Mouse (Mus musculus): ENCODE results near the gene Gm4981.
"Not testable (repeated sequence)": the region's sequence is repeated elsewhere in the genome, so short reads cannot be mapped to it uniquely, and the experiment has no call there.

Gene Gm4981

DNA sequence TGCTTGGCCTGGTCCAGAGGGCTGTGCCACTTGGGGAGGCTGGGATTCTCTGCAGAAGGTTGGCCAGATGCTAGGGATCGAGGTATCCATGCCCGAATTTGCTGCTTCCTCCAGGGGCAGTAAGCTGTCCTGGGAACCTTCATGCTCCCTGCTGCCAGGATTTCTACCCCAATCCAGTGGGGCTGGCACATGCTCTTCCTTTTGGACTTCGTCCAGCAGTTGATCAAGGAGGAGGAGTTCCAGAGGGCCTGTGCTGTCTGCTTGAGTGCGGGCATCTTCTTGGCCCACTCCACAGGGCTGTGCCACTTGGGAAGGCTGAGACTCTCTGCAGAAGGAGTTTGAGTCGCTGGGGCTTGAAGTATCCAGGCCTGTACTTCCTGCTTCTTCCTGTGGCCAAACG lies 13.3 kb downstream of the Gm4981 start:
- not testable (repeated sequence) for DNase-seq (ENCODE audit: low spot score)

GRCm38 (mm10) chr10:58221571-58221970 lies 14.9 kb downstream of the Gm4981 start:
- DNase-seq (ENCODE audit: low spot score) = not testable (repeated sequence)

GRCm38 (mm10) chr10:58220726-58221125 lies 15.8 kb downstream of the Gm4981 start:
- DNase-seq (ENCODE audit: low spot score) = no peak

DNA sequence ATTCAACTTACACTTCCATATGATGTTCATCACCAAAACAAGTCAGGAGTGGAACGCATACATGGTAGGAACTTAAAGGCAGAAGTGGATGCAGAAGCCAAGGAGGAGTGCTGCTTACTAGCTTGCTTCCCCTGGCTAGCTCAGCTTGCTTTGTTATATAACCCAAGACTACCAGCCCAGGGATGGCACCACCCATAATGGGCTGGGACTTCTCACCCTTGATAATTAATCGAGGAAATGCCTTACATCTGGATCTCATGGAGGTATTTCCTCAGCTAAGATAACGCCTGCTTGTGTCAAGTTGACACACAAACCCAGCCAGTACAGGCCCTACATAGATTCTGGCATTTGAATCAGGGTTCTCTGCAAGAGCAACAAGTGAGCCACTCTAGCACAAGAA lies 19.1 kb downstream of the Gm4981 start:
- no peak for DNase-seq (ENCODE audit: low spot score)

DNA sequence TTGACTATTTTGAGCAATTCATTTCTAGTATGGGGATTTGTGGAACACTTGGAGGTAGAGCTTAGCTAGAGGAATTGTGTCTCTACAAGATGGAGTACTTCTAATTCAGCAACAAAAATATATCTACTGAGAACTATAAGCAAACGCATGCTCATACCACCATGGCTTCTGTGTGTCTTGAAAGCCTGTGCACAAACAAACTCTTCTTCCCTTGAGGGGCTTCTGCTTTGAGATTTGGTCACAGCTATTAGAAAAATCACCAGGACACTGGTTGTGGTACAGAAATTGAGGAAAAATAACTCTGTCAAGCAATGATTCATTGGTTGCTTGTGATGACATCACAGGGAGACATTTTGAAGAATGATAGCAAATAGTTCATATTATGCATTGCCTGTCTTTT lies 21.1 kb downstream of the Gm4981 start:
- DNase-seq (ENCODE audit: low spot score) = no peak

DNA sequence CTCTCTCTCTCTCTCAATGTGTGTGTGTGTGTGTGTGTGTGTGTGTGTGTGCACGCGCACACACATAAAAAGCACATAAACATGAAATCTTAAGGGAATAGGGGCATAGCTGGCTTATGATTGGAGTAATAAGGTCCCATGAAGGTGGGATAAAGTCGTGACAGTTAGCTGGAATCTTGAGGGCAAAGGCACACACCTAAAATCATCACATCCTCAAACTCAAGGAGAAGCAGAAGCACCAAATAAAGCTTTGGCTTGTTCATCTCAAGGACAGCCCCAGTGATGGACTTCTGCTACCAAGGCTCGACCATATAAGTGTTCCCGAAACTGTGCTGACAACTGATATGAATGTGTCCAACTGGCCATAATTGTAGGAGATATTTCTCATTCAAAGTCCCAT lies 21.6 kb downstream of the Gm4981 start:
- no peak for DNase-seq (ENCODE audit: low spot score)

DNA sequence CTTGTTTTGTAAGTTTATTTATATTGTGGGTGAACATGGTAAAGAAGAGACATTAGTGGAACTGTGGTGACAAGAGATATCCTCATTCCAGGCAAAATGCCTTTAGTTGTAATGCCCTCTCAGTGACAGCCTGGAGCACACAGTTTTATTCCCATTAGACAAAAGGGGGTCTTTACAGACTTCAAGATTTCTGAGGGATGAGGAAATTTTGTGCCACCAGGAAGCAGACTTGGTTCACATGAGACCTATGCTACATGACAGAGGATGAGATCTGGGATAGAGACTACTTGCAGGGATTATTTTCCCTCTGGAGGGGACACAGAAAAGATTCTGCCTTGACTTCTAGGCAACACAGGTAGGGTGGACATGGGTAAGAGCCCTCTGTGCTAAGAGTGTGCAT lies 22.0 kb downstream of the Gm4981 start:
- DNase-seq (ENCODE audit: low spot score) = no peak

GRCm38 (mm10) chr10:58212230-58212629 lies 24.3 kb downstream of the Gm4981 start:
- DNase-seq (ENCODE audit: low spot score) = no peak

DNA sequence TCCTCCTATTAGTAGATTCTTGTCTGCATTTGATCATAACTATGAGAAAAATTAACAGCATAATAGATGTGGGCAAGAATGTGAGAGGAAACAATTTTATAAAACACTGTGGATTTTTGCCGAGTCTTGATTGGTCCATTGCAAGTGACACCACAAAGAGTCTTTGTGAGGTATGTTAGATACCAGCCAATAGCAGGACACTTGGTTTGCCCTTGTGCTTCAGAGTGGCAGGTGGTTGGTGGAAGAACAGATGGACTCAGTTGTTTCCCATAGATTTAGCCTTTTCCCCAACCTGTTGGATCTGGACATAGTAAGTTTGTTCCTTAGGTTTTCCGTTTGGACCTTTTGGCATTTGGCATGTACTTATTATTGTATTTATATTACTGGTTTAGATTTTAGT lies 25.3 kb downstream of the Gm4981 start:
- no peak for DNase-seq (ENCODE audit: low spot score)

DNA sequence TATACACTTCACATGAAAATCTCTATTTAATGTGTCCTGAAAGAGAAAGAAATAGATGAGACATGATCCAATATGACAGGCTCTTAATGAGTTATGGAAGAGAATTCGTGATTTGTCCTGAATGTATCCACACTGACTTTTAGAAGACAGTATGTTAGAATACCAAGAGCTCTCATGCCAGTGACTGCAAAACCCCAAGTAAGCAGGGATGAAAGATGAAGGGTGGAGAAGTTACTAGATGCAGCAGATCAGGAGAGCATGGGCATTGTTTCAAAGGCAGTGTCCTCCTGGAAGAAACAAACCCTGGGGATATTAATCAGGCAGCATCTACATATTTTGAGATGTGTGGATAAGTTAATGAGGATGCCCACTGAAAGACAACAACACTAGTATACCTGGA lies 26.0 kb downstream of the Gm4981 start:
- no peak for DNase-seq (ENCODE audit: low spot score)

GRCm38 (mm10) chr10:58209710-58210467 lies 26.6 kb downstream of the Gm4981 start:
- DNase-seq (ENCODE audit: low spot score) = no peak

DNA sequence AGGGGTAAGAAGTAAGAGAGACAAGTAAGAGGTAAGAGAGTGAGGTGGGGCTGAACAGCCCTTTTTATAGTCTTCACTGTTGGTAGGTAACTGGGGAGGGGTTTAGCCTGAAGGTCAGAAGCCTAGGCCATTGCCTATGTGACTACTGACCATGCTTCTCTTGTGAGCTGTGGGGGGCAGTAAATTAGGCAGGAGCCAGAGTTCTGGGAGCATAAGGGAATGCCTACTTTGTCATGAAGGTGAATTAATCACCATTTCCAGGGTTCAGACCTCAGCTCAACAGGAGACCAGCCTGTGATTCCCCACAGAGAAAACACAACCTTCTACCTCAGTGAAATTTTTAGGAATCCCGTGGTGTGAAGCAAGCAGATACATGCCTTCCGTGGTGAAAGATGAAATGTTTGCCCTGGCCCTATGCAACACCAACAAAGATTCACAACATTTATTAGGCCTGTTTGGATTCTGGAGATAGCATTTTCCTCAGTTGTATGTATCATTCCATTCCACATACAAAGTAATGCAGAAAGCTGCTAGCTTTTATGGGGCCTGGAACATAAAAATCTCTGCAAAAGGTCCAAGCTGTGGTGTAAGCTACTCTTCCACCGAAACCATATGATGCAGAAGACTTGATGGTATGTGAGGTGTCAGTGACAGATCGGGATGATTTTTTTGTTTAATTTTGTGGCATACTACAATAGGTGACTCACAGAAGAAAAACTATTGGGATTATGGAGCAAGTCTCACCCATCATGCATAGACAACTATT lies 29.7 kb downstream of the Gm4981 start:
- DNase-seq (ENCODE audit: low spot score) = no peak

- DNase-seq (ENCODE audit: low spot score) = no peak
These were observed 30.5 kb downstream of the Gm4981 start for GRCm38 (mm10) chr10:58205986-58206385.
